Mouse (Mus musculus): Measurements from ENCODE around the gene Gins2. TPM values are rescaled to one million over a fixed set of nuclear protein-coding genes. Genes with fewer than 3 reads are reported as not detected.

The Gins2 gene
- polyA plus RNA-seq, 1 experiment from 2014 or later = 132 TPM

- Histone ChIP-seq H3K27me3 (ENCODE audit: control insufficient read depth, insufficient read depth, low read length) (peaks cover 3% of the 10 kb centered on the region; the same call in 1 of the 2 replicates), H3K27ac (replicated peaks; ENCODE audit: low read depth, low read length) (peak overlapping the region; percentile 84), H3K4me3 (ENCODE audit: low read depth, low read length) (peak overlapping the region; percentile 62), H3K9me3 (replicated peaks; ENCODE audit: control insufficient read depth, low read length) (no peaks in the 10 kb centered on the region), H3K4me1 (ENCODE audit: control insufficient read depth, insufficient read depth, low read length) (peaks cover 47% of the 10 kb centered on the region), H3K36me3 (replicated peaks; ENCODE audit: control insufficient read depth, insufficient read depth, low read depth, low read length) (no peaks in the 10 kb centered on the region), H3K9ac (replicated peaks; ENCODE audit: low read length) (peak overlapping the region; percentile 61), H3K4me2 (ENCODE audit: low read depth, low read length) (peak overlapping the region; percentile 98)
- ATAC-seq (replicated peaks; ENCODE audit: insufficient number of reproducible peaks, low FRiP score, low TSS enrichment, low read depth) (0 out of 2 replicates have a peak, but pooled peaks have one; percentile 1), DNase-seq (ENCODE audit: low spot score) (peak; percentile 68)
- 1% methylated on average over 37 of the region's 37 CpGs for WGBS
Observed at GRCm38 (mm10) chr8:120538397-120539240, 50.5 kb downstream of the Gins2 start.

- Histone ChIP-seq H3K27me3 (ENCODE audit: control insufficient read depth, insufficient read depth, low read length) (peaks cover 3% of the 10 kb centered on the region; the same call in 1 of the 2 replicates), H3K9ac (replicated peaks; ENCODE audit: low read length) (peak overlapping the region; percentile 61), H3K4me1 (ENCODE audit: control insufficient read depth, insufficient read depth, low read length) (peaks cover 49% of the 10 kb centered on the region), H3K9me3 (replicated peaks; ENCODE audit: control insufficient read depth, low read length) (no peaks in the 10 kb centered on the region), H3K4me2 (ENCODE audit: low read depth, low read length) (peak overlapping the region; percentile 98), H3K4me3 (ENCODE audit: low read depth, low read length) (peak overlapping the region; percentile 62), H3K36me3 (replicated peaks; ENCODE audit: control insufficient read depth, insufficient read depth, low read depth, low read length) (no peaks in the 10 kb centered on the region), H3K27ac (replicated peaks; ENCODE audit: low read depth, low read length) (peak overlapping the region; percentile 84)
- DNase-seq (ENCODE audit: low spot score) (peak; percentile 74), ATAC-seq (replicated peaks; ENCODE audit: insufficient number of reproducible peaks, low FRiP score, low TSS enrichment, low read depth) (no peak)
- 0% methylated on average over 42 of the region's 46 CpGs for WGBS
Observed at GRCm38 (mm10) chr8:120537818-120538396, 51.2 kb downstream of the Gins2 start.

GRCm38 (mm10) chr8:120537207-120537817 lies 51.8 kb downstream of the Gins2 start:
- WGBS = 1% methylated on average over 76 of the region's 79 CpGs
- H3K4me1 ChIP-seq (ENCODE audit: control insufficient read depth, insufficient read depth, low read length) = peaks cover 52% of the 10 kb centered on the region
- peak overlapping the region; percentile 62 for H3K4me3 ChIP-seq (ENCODE audit: low read depth, low read length)
- H3K9me3 ChIP-seq (replicated peaks; ENCODE audit: control insufficient read depth, low read length) = no peaks in the 10 kb centered on the region
- H3K27ac ChIP-seq (replicated peaks; ENCODE audit: low read depth, low read length) = peak overlapping the region; percentile 84
- no peaks in the 10 kb centered on the region for H3K36me3 ChIP-seq (replicated peaks; ENCODE audit: control insufficient read depth, insufficient read depth, low read depth, low read length)
- DNase-seq (ENCODE audit: low spot score) = peak; percentile 82
- peak; percentile 15 for ATAC-seq (replicated peaks; ENCODE audit: insufficient number of reproducible peaks, low FRiP score, low TSS enrichment, low read depth)
- H3K9ac ChIP-seq (replicated peaks; ENCODE audit: low read length) = peak overlapping the region; percentile 61
- peak overlapping the region; percentile 98 for H3K4me2 ChIP-seq (ENCODE audit: low read depth, low read length)
- H3K27me3 ChIP-seq (ENCODE audit: control insufficient read depth, insufficient read depth, low read length) = peaks cover 3% of the 10 kb centered on the region; the same call in 1 of the 2 replicates

GRCm38 (mm10) chr8:120536306-120537206 lies 52.5 kb downstream of the Gins2 start:
- Histone ChIP-seq H3K4me2 (ENCODE audit: low read depth, low read length) (peak overlapping the region; percentile 98), H3K4me3 (ENCODE audit: low read depth, low read length) (peak overlapping the region; percentile 62), H3K9ac (replicated peaks; ENCODE audit: low read length) (peak overlapping the region; percentile 61), H3K27ac (replicated peaks; ENCODE audit: low read depth, low read length) (peak overlapping the region; percentile 84; the same call in 1 of the 2 replicates), H3K4me1 (ENCODE audit: control insufficient read depth, insufficient read depth, low read length) (peaks cover 58% of the 10 kb centered on the region), H3K36me3 (replicated peaks; ENCODE audit: control insufficient read depth, insufficient read depth, low read depth, low read length) (no peaks in the 10 kb centered on the region), H3K9me3 (replicated peaks; ENCODE audit: control insufficient read depth, low read length) (no peaks in the 10 kb centered on the region), H3K27me3 (ENCODE audit: control insufficient read depth, insufficient read depth, low read length) (peaks cover 3% of the 10 kb centered on the region; the same call in 1 of the 2 replicates)
- ATAC-seq (replicated peaks; ENCODE audit: insufficient number of reproducible peaks, low FRiP score, low TSS enrichment, low read depth) (peak; percentile 16), DNase-seq (ENCODE audit: low spot score) (peak; percentile 52)
- WGBS = under 1% methylated on average over 61 of the region's 61 CpGs

- Histone ChIP-seq H3K9ac (replicated peaks; ENCODE audit: low read length) (peak overlapping the region; percentile 58), H3K36me3 (replicated peaks; ENCODE audit: control insufficient read depth, insufficient read depth, low read depth, low read length) (no peaks in the 10 kb centered on the region), H3K27me3 (ENCODE audit: control insufficient read depth, insufficient read depth, low read length) (peaks cover 3% of the 10 kb centered on the region; the same call in 1 of the 2 replicates), H3K4me1 (ENCODE audit: control insufficient read depth, insufficient read depth, low read length) (peaks cover 61% of the 10 kb centered on the region), H3K4me2 (ENCODE audit: low read depth, low read length) (peak overlapping the region; percentile 98), H3K4me3 (ENCODE audit: low read depth, low read length) (peak overlapping the region; percentile 62), H3K9me3 (replicated peaks; ENCODE audit: control insufficient read depth, low read length) (no peaks in the 10 kb centered on the region), H3K27ac (replicated peaks; ENCODE audit: low read depth, low read length) (peak overlapping the region; percentile 59; the same call in 1 of the 2 replicates)
- no peak for ATAC-seq (replicated peaks; ENCODE audit: insufficient number of reproducible peaks, low FRiP score, low TSS enrichment, low read depth)
- peak; percentile 63 for DNase-seq (ENCODE audit: low spot score)
- WGBS = under 1% methylated on average over 79 of the region's 79 CpGs
Observed at GRCm38 (mm10) chr8:120535452-120536305, 53.4 kb downstream of the Gins2 start.

GRCm38 (mm10) chr8:120534504-120535368 lies 54.4 kb downstream of the Gins2 start:
- 0 out of 2 replicates have a peak overlapping the region, but pooled peaks have one; percentile 62 for H3K4me3 ChIP-seq (ENCODE audit: low read depth, low read length)
- DNase-seq (ENCODE audit: low spot score) (peak; percentile 89), ATAC-seq (replicated peaks; ENCODE audit: insufficient number of reproducible peaks, low FRiP score, low TSS enrichment, low read depth) (peak; percentile 68)
- 0 out of 2 replicates have a peak overlapping the region, but pooled peaks have one; percentile 3 for H3K27ac ChIP-seq (replicated peaks; ENCODE audit: low read depth, low read length)
- no peak overlapping the region; the same call in 1 of the 2 replicates for H3K9ac ChIP-seq (replicated peaks; ENCODE audit: low read length)
- 11% methylated on average over 14 of the region's 14 CpGs for WGBS
- no peaks in the 10 kb centered on the region for H3K9me3 ChIP-seq (replicated peaks; ENCODE audit: control insufficient read depth, low read length)
- H3K27me3 ChIP-seq (ENCODE audit: control insufficient read depth, insufficient read depth, low read length) = peaks cover 3% of the 10 kb centered on the region; the same call in 1 of the 2 replicates
- peaks cover 60% of the 10 kb centered on the region for H3K4me1 ChIP-seq (ENCODE audit: control insufficient read depth, insufficient read depth, low read length)
- peak overlapping the region; percentile 98 for H3K4me2 ChIP-seq (ENCODE audit: low read depth, low read length)
- no peaks in the 10 kb centered on the region for H3K36me3 ChIP-seq (replicated peaks; ENCODE audit: control insufficient read depth, insufficient read depth, low read depth, low read length)
